17 mouse cellular contexts compared by ENCODE assay signal in the genomic region with DNA sequence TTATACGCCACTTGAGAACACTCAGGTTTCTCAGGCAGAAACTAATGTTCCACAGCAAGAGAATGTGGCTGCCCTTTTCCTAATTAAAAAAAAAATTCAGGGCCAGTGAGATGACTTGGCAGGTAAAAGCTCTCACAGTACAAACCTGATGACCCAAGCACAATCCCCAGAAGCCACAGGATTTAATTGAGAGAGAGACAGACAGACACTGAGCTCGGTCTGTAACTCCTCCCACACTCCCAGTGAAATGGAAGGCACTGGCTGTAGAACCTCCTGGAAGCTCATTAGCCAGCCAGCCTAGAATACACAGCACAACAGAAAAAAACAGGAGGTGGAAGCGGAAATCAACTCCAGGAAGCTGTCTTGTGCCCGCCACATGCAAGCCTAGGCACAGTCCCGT. TPM values are rescaled to one million over a fixed set of nuclear protein-coding genes. Genes with fewer than 3 reads are reported as not detected.
DNase-seq lines count a peak whose midpoint lies in the region; ATAC-seq and TF ChIP-seq lines count a peak whose summit lies in the region.
"Had no signal": no experiment of that assay in that cellular context is flagged by ENCODE, and none has a peak within 500 bp of the region (broad histone marks: within the 10 kb centered on the region; RNA-seq: fewer than 3 reads in every experiment).

No protein-coding gene starts in this region.

- H3K9ac ChIP-seq in kidney, embryonic 15.5 days: no peak overlapping the region
- H3K9ac ChIP-seq in stomach, embryonic 14.5 days (replicated peaks; ENCODE audit: low read depth, low read length): no peak overlapping the region
- H3K9ac ChIP-seq in stomach, postnatal 0 days (ENCODE audit: low read length): no peak overlapping the region
- no peak overlapping the region for H3K9ac ChIP-seq in kidney, postnatal 0 days (ENCODE audit: low read depth, low read length)
- H3K9ac ChIP-seq: forebrain, embryonic 15.5 days; heart, embryonic 12.5 days; liver, embryonic 14.5 days had no signal

- H3K9me3 ChIP-seq in kidney, embryonic 15.5 days (replicated peaks): no peaks in the 10 kb centered on the region
- no peaks in the 10 kb centered on the region for H3K9me3 ChIP-seq in stomach, embryonic 14.5 days (ENCODE audit: control insufficient read depth, low read depth, low read length)
- H3K9me3 ChIP-seq in stomach, postnatal 0 days (ENCODE audit: control insufficient read depth, low read length): no peaks in the 10 kb centered on the region
- no peaks in the 10 kb centered on the region for H3K9me3 ChIP-seq in kidney, postnatal 0 days (replicated peaks; ENCODE audit: low read length)
- H3K9me3 ChIP-seq: forebrain, embryonic 15.5 days; heart, embryonic 12.5 days had no signal

- H3K4me1 ChIP-seq in kidney, embryonic 15.5 days: peaks cover 27% of the 10 kb centered on the region
- H3K4me1 ChIP-seq in stomach, embryonic 14.5 days (ENCODE audit: control insufficient read depth, insufficient read depth, low read length): 0 out of 2 replicates have a peak, but pooled peaks cover 3% of the 10 kb centered on the region
- 0 out of 2 replicates have a peak, but pooled peaks cover 2% of the 10 kb centered on the region for H3K4me1 ChIP-seq in stomach, postnatal 0 days (replicated peaks; ENCODE audit: control insufficient read depth, insufficient read depth)
- 0 out of 2 replicates have a peak, but pooled peaks cover 3% of the 10 kb centered on the region for H3K4me1 ChIP-seq in kidney, postnatal 0 days (replicated peaks; ENCODE audit: insufficient read depth, low read length)

- H3K4me2 ChIP-seq in kidney, embryonic 15.5 days: no peak overlapping the region
- peak overlapping the region; percentile 10; the same call in 1 of the 2 replicates for H3K4me2 ChIP-seq in stomach, embryonic 14.5 days (replicated peaks; ENCODE audit: low read depth, low read length)
- no peak overlapping the region for H3K4me2 ChIP-seq in stomach, postnatal 0 days (replicated peaks; ENCODE audit: low read depth)
- peak overlapping the region; percentile 34 for H3K4me2 ChIP-seq in kidney, postnatal 0 days (ENCODE audit: low read length)
- H3K4me2 ChIP-seq: forebrain, embryonic 15.5 days; heart, embryonic 12.5 days had no signal

- TF ChIP-seq EP300 in stomach, postnatal 0 days (optimal IDR thresholded peaks at IDR 0.05): no peak

- no peak for ATAC-seq in kidney, embryonic 15.5 days (replicated peaks; ENCODE audit: low FRiP score)
- no peak for ATAC-seq in stomach, embryonic 14.5 days (ENCODE audit: insufficient number of reproducible peaks, insufficient read depth, low FRiP score, low read depth)
- no peak for ATAC-seq in stomach, postnatal 0 days (ENCODE audit: low FRiP score, low TSS enrichment)
- ATAC-seq in kidney, postnatal 0 days (replicated peaks; ENCODE audit: low FRiP score, low read depth): no peak
- no peak for ATAC-seq in erythroid progenitor cell, adult 5-6 weeks (replicated peaks; ENCODE audit: low FRiP score, poor library complexity, severe bottlenecking)
- ATAC-seq: activated CD4-positive, CD25-positive, alpha-beta regulatory T cell, adult 4 months; forebrain, embryonic 15.5 days had no signal

- TF ChIP-seq CTCF in stomach, postnatal 0 days (IDR thresholded peaks at IDR 0.05; ENCODE audit: low read depth): no peak
- TF ChIP-seq CTCF in kidney, postnatal 0 days (IDR thresholded peaks at IDR 0.05; ENCODE audit: low read depth): no peak

- peak; percentile 31 for DNase-seq in kidney, adult 11 months
- no peak for DNase-seq in stomach, postnatal 0 days (ENCODE audit: low spot score)
- peak; percentile 11 for DNase-seq in kidney, postnatal 0 days (ENCODE audit: low spot score)
- DNase-seq in spleen, postnatal 10 days (ENCODE audit: low spot score in 2 of 2): no peak
- DNase-seq in thymus, postnatal 36 days: no peak
- DNase-seq: adrenal gland, postnatal 36 days; B cell, adult 2 months; cerebellum, adult 11-12 months; layer of hippocampus, postnatal 36 days had no signal

- 50% methylated on average over 5 of the region's 5 CpGs for WGBS in kidney, embryonic 15.5 days
- 45% methylated on average over 5 of the region's 5 CpGs for WGBS in stomach, embryonic 14.5 days
- WGBS in stomach, postnatal 0 days: 55% methylated on average over 5 of the region's 5 CpGs
- 45% methylated on average over 5 of the region's 5 CpGs for WGBS in kidney, postnatal 0 days

- no peaks in the 10 kb centered on the region for H3K27me3 ChIP-seq in kidney, embryonic 15.5 days
- no peaks in the 10 kb centered on the region for H3K27me3 ChIP-seq in stomach, embryonic 14.5 days (ENCODE audit: control insufficient read depth, insufficient read depth, low read length)
- H3K27me3 ChIP-seq in stomach, postnatal 0 days (ENCODE audit: control insufficient read depth, insufficient read depth, low read length): no peaks in the 10 kb centered on the region
- H3K27me3 ChIP-seq in kidney, postnatal 0 days (ENCODE audit: insufficient read depth, low read length): no peaks in the 10 kb centered on the region
- H3K27me3 ChIP-seq: forebrain, embryonic 15.5 days; heart, embryonic 12.5 days had no signal

- H3K27ac ChIP-seq in kidney, embryonic 15.5 days: no peak overlapping the region; the same call in 1 of the 2 replicates
- H3K27ac ChIP-seq in stomach, embryonic 14.5 days (ENCODE audit: low read length): no peak overlapping the region
- no peak overlapping the region for H3K27ac ChIP-seq in stomach, postnatal 0 days (replicated peaks)
- H3K27ac ChIP-seq in kidney, postnatal 0 days: no peak overlapping the region
- H3K27ac ChIP-seq: forebrain, embryonic 15.5 days; liver, embryonic 14.5 days had no signal

- no peaks in the 10 kb centered on the region for H3K36me3 ChIP-seq in kidney, embryonic 15.5 days
- H3K36me3 ChIP-seq in stomach, embryonic 14.5 days (ENCODE audit: control insufficient read depth, insufficient read depth, low read length): no peaks in the 10 kb centered on the region
- no peaks in the 10 kb centered on the region for H3K36me3 ChIP-seq in stomach, postnatal 0 days (ENCODE audit: control insufficient read depth, insufficient read depth, low read length)
- no peaks in the 10 kb centered on the region for H3K36me3 ChIP-seq in kidney, postnatal 0 days (ENCODE audit: insufficient read depth, low read length)
- H3K36me3 ChIP-seq: forebrain, embryonic 15.5 days; heart, embryonic 12.5 days had no signal

- no peak overlapping the region for H3K4me3 ChIP-seq in kidney, embryonic 15.5 days (replicated peaks)
- H3K4me3 ChIP-seq in stomach, embryonic 14.5 days (ENCODE audit: low read depth, low read length): no peak overlapping the region
- no peak overlapping the region for H3K4me3 ChIP-seq in stomach, postnatal 0 days (ENCODE audit: low read depth, low read length)
- no peak overlapping the region; the same call in 1 of the 2 replicates for H3K4me3 ChIP-seq in kidney, postnatal 0 days (replicated peaks; ENCODE audit: low read depth, low read length)
- H3K4me3 ChIP-seq: forebrain, embryonic 15.5 days; heart, embryonic 12.5 days had no signal

RNA-seq across cellular contexts. Expression of a gene that starts 3.2 kb away (rescaled TPM):
- 2.4 and 2.5 TPM in 2 replicates for polyA plus RNA-seq in kidney, embryonic 15.5 days (2015; fragmentation: Nextera tagmentation; extraction: Ambion mirVana)
- 1.5 and 2.0 TPM in 2 replicates for polyA plus RNA-seq in stomach, embryonic 14.5 days (2014; fragmentation: Nextera tagmentation; extraction: Ambion mirVana)
- 0.45 and 0.56 TPM in 2 replicates for polyA plus RNA-seq in stomach, postnatal 0 days (2015; fragmentation: Nextera tagmentation; extraction: Ambion mirVana)
- 1.4 and 1.6 TPM in 2 replicates for polyA plus RNA-seq in kidney, postnatal 0 days (2015; fragmentation: Nextera tagmentation; extraction: Ambion mirVana)
- total RNA-seq in erythroid progenitor cell, adult 5-6 weeks (2015; ENCODE audit: low replicate concordance): not detected in 2 replicates
- not detected in 2 replicates for total RNA-seq in erythroid progenitor cell, adult 5-6 weeks (2017; ENCODE audit: low replicate concordance)
- total RNA-seq: neutrophil, adult 5-6 weeks had no signal
- polyA plus RNA-seq: activated CD4-positive, CD25-positive, alpha-beta regulatory T cell, adult 4 months had no signal

RNA-seq across cellular contexts. Expression of a gene that starts 17.7 kb away (rescaled TPM):
- polyA plus RNA-seq in kidney, embryonic 15.5 days (2015; fragmentation: Nextera tagmentation; extraction: Ambion mirVana): 174 and 176 TPM in 2 replicates
- polyA plus RNA-seq in stomach, embryonic 14.5 days (2014; fragmentation: Nextera tagmentation; extraction: Ambion mirVana): 143 and 152 TPM in 2 replicates
- polyA plus RNA-seq in stomach, postnatal 0 days (2015; fragmentation: Nextera tagmentation; extraction: Ambion mirVana): 87.5 and 89.3 TPM in 2 replicates
- 233 and 239 TPM in 2 replicates for polyA plus RNA-seq in kidney, postnatal 0 days (2015; fragmentation: Nextera tagmentation; extraction: Ambion mirVana)
- total RNA-seq in erythroid progenitor cell, adult 5-6 weeks (2015; ENCODE audit: low replicate concordance): 2.2 and 2.5 TPM in 2 replicates
- total RNA-seq in erythroid progenitor cell, adult 5-6 weeks (2017; ENCODE audit: low replicate concordance): 4.6 and 4.9 TPM in 2 replicates

RNA-seq across cellular contexts. Expression of a gene that starts 32.4 kb away (rescaled TPM):
- 11.3 and 12.3 TPM in 2 replicates for polyA plus RNA-seq in kidney, embryonic 15.5 days (2015; fragmentation: Nextera tagmentation; extraction: Ambion mirVana)
- polyA plus RNA-seq in stomach, embryonic 14.5 days (2014; fragmentation: Nextera tagmentation; extraction: Ambion mirVana): 10.9 and 12.2 TPM in 2 replicates
- 6.1 and 6.2 TPM in 2 replicates for polyA plus RNA-seq in stomach, postnatal 0 days (2015; fragmentation: Nextera tagmentation; extraction: Ambion mirVana)
- polyA plus RNA-seq in kidney, postnatal 0 days (2015; fragmentation: Nextera tagmentation; extraction: Ambion mirVana): 9.7 and 10.3 TPM in 2 replicates
- total RNA-seq in erythroid progenitor cell, adult 5-6 weeks (2015; ENCODE audit: low replicate concordance): 7.2 and 10.5 TPM in 2 replicates
- total RNA-seq in erythroid progenitor cell, adult 5-6 weeks (2017; ENCODE audit: low replicate concordance): 1.0 and 2.3 TPM in 2 replicates

RNA-seq across cellular contexts. Expression of a gene that starts 54.1 kb away (rescaled TPM):
- 42.6 and 45.9 TPM in 2 replicates for polyA plus RNA-seq in kidney, embryonic 15.5 days (2015; fragmentation: Nextera tagmentation; extraction: Ambion mirVana)
- polyA plus RNA-seq in stomach, embryonic 14.5 days (2014; fragmentation: Nextera tagmentation; extraction: Ambion mirVana): 42.1 and 43.6 TPM in 2 replicates
- polyA plus RNA-seq in stomach, postnatal 0 days (2015; fragmentation: Nextera tagmentation; extraction: Ambion mirVana): 7.2 and 8.3 TPM in 2 replicates
- polyA plus RNA-seq in kidney, postnatal 0 days (2015; fragmentation: Nextera tagmentation; extraction: Ambion mirVana): 18.7 and 21.8 TPM in 2 replicates
- total RNA-seq in erythroid progenitor cell, adult 5-6 weeks (2015; ENCODE audit: low replicate concordance): 72.8 and 106 TPM in 2 replicates
- 62.6 and 77.5 TPM in 2 replicates for total RNA-seq in erythroid progenitor cell, adult 5-6 weeks (2017; ENCODE audit: low replicate concordance)

RNA-seq across cellular contexts. Expression of a gene that starts 54.4 kb away (rescaled TPM):
- polyA plus RNA-seq in kidney, embryonic 15.5 days (2015; fragmentation: Nextera tagmentation; extraction: Ambion mirVana): 85.6 and 87.7 TPM in 2 replicates
- polyA plus RNA-seq in stomach, embryonic 14.5 days (2014; fragmentation: Nextera tagmentation; extraction: Ambion mirVana): 73.4 and 86.0 TPM in 2 replicates
- 43.2 and 47.7 TPM in 2 replicates for polyA plus RNA-seq in stomach, postnatal 0 days (2015; fragmentation: Nextera tagmentation; extraction: Ambion mirVana)
- 97.8 and 100 TPM in 2 replicates for polyA plus RNA-seq in kidney, postnatal 0 days (2015; fragmentation: Nextera tagmentation; extraction: Ambion mirVana)
- 38.6 and 67.4 TPM in 2 replicates for total RNA-seq in erythroid progenitor cell, adult 5-6 weeks (2015; ENCODE audit: low replicate concordance)
- 87.8 and 107 TPM in 2 replicates for total RNA-seq in erythroid progenitor cell, adult 5-6 weeks (2017; ENCODE audit: low replicate concordance)

Comparison
In these comparisons a context has a peak if more than half of its experiments do, and no peak if none do; other contexts are left out.
1. H3K4me2 ChIP-seq: peak in stomach, embryonic 14.5 days (single experiment) and kidney, postnatal 0 days (single experiment); none in kidney, embryonic 15.5 days (single experiment) and stomach, postnatal 0 days (single experiment).
2. DNase-seq: peak in kidney, adult 11 months (single experiment) and kidney, postnatal 0 days (single experiment); none in stomach, postnatal 0 days (single experiment), spleen, postnatal 10 days (0 of 2) and thymus, postnatal 36 days (0 of 2).